Mouse (Mus musculus): ENCODE results near the gene Gde1. TPM values are rescaled to one million over a fixed set of nuclear protein-coding genes. Genes with fewer than 3 reads are reported as not detected.
A peak's percentile ranks its signal among the peaks of the same experiment; 100 is the strongest.

Gde1 gene
- polyA plus RNA-seq, 1 experiment from 2014 or later = 74.3 TPM

- Histone ChIP-seq H3K4me3 (ENCODE audit: low read depth, low read length) (peak within 1 kb of the TSS; percentile 59), H3K4me2 (ENCODE audit: low read depth, severe bottlenecking) (peak within 1 kb of the TSS; percentile 45), H3K27me3 (ENCODE audit: control insufficient read depth, insufficient read depth, low read length) (no peaks in the 10 kb centered on the region), H3K9me3 (ENCODE audit: control insufficient read depth, low read length) (no peaks in the 10 kb centered on the region), H3K27ac (replicated peaks; ENCODE audit: low read depth, low read length) (no peak within 1 kb of the TSS), H3K36me3 (ENCODE audit: control insufficient read depth, insufficient read depth, low read length) (no peaks in the 10 kb centered on the region), H3K4me1 (ENCODE audit: control insufficient read depth, insufficient read depth, low read length) (0 out of 2 replicates have a peak, but pooled peaks cover 7% of the 10 kb centered on the region), H3K9ac (ENCODE audit: low read length) (peak within 1 kb of the TSS; percentile 59)
- peak; percentile 86 for DNase-seq (ENCODE audit: low spot score)
- peak; percentile 76 for ATAC-seq (ENCODE audit: insufficient number of reproducible peaks, low FRiP score, low TSS enrichment, low read depth)
- 3% methylated on average over 16 of the region's 16 CpGs for WGBS
Measured at GRCm38 (mm10) chr7:118739975-118740531, 34.5 kb upstream of the Gde1 start, which contains the start of gene Vps35l. Gene Vps35l (plus strand): TSS chr7:118740226.

GRCm38 (mm10) chr7:118738730-118739129, 33.2 kb upstream of the Gde1 start:
- H3K27ac ChIP-seq (replicated peaks; ENCODE audit: low read depth, low read length) = no peak overlapping the region
- no peak overlapping the region for H3K9ac ChIP-seq (ENCODE audit: low read length)
- H3K36me3 ChIP-seq (ENCODE audit: control insufficient read depth, insufficient read depth, low read length) = no peaks in the 10 kb centered on the region
- H3K4me2 ChIP-seq (ENCODE audit: low read depth, severe bottlenecking) = no peak overlapping the region
- no peak for ATAC-seq (ENCODE audit: insufficient number of reproducible peaks, low FRiP score, low TSS enrichment, low read depth)
- DNase-seq (ENCODE audit: low spot score) = no peak
- no peaks in the 10 kb centered on the region for H3K27me3 ChIP-seq (ENCODE audit: control insufficient read depth, insufficient read depth, low read length)
- 60% methylated on average over 1 of the region's 1 CpGs for WGBS
- no peaks in the 10 kb centered on the region for H3K9me3 ChIP-seq (ENCODE audit: control insufficient read depth, low read length)
- no peak overlapping the region for H3K4me3 ChIP-seq (ENCODE audit: low read depth, low read length)
- 0 out of 2 replicates have a peak, but pooled peaks cover 7% of the 10 kb centered on the region for H3K4me1 ChIP-seq (ENCODE audit: control insufficient read depth, insufficient read depth, low read length)

DNA sequence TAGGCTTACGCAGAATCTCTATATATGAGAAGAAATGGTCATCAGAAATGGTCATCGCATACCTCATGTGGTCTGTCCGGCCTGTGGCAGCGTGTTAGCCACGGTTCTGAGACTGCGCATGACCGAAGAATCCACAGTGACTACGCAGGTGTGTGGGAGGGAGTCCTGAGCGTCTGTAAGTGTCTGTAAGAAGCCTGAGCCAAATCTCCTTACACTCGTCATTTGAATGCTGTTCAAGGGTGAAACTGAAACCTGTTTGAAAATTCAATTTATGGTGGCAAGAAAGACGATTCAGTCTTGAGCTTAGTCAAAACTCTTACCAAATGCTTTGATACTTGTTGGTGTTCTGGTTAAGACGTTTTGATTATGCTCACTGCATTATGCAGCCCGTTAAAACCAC, 27.6 kb upstream of the Gde1 start:
- no peak overlapping the region for H3K4me2 ChIP-seq (ENCODE audit: low read depth, severe bottlenecking)
- H3K9me3 ChIP-seq (ENCODE audit: control insufficient read depth, low read length) = no peaks in the 10 kb centered on the region
- no peaks in the 10 kb centered on the region for H3K4me1 ChIP-seq (ENCODE audit: control insufficient read depth, insufficient read depth, low read length)
- H3K9ac ChIP-seq (ENCODE audit: low read length) = no peak overlapping the region
- H3K36me3 ChIP-seq (ENCODE audit: control insufficient read depth, insufficient read depth, low read length) = peaks cover 11% of the 10 kb centered on the region; the same call in 1 of the 2 replicates
- H3K27me3 ChIP-seq (ENCODE audit: control insufficient read depth, insufficient read depth, low read length) = no peaks in the 10 kb centered on the region
- H3K4me3 ChIP-seq (ENCODE audit: low read depth, low read length) = no peak overlapping the region
- 95% methylated on average over 13 of the region's 13 CpGs for WGBS
- DNase-seq (ENCODE audit: low spot score) (no peak), ATAC-seq (ENCODE audit: insufficient number of reproducible peaks, low FRiP score, low TSS enrichment, low read depth) (no peak)
- no peak overlapping the region for H3K27ac ChIP-seq (replicated peaks; ENCODE audit: low read depth, low read length)

DNA sequence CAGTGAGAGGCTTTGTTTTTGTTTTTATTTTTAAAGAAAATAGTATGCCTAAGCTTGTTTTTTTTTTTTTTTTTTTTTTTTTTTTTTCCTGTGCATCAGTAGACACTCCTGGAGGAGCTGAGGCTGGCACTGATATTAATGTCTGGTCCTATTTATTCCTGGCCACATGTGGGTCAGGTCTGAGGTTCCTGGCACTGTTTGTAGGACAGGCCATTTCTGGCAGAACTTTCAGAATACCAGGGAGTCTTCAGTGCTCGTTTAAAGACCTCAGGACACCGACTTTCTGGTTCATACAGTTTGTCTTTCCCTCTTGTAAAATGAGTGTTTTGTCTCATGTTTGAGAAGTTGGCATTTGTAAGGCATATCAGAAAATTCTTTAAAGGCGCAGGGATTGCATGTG, 26.2 kb upstream of the Gde1 start:
- Histone ChIP-seq H3K9me3 (ENCODE audit: control insufficient read depth, low read length) (no peaks in the 10 kb centered on the region), H3K4me1 (ENCODE audit: control insufficient read depth, insufficient read depth, low read length) (no peaks in the 10 kb centered on the region), H3K4me2 (ENCODE audit: low read depth, severe bottlenecking) (no peak overlapping the region), H3K27me3 (ENCODE audit: control insufficient read depth, insufficient read depth, low read length) (no peaks in the 10 kb centered on the region), H3K27ac (replicated peaks; ENCODE audit: low read depth, low read length) (no peak overlapping the region), H3K36me3 (ENCODE audit: control insufficient read depth, insufficient read depth, low read length) (peaks cover 14% of the 10 kb centered on the region; the same call in 1 of the 2 replicates), H3K4me3 (ENCODE audit: low read depth, low read length) (no peak overlapping the region), H3K9ac (ENCODE audit: low read length) (no peak overlapping the region)
- no peak for ATAC-seq (ENCODE audit: insufficient number of reproducible peaks, low FRiP score, low TSS enrichment, low read depth)
- 91% methylated on average over 3 of the region's 3 CpGs for WGBS
- DNase-seq (ENCODE audit: low spot score) = no peak

DNA sequence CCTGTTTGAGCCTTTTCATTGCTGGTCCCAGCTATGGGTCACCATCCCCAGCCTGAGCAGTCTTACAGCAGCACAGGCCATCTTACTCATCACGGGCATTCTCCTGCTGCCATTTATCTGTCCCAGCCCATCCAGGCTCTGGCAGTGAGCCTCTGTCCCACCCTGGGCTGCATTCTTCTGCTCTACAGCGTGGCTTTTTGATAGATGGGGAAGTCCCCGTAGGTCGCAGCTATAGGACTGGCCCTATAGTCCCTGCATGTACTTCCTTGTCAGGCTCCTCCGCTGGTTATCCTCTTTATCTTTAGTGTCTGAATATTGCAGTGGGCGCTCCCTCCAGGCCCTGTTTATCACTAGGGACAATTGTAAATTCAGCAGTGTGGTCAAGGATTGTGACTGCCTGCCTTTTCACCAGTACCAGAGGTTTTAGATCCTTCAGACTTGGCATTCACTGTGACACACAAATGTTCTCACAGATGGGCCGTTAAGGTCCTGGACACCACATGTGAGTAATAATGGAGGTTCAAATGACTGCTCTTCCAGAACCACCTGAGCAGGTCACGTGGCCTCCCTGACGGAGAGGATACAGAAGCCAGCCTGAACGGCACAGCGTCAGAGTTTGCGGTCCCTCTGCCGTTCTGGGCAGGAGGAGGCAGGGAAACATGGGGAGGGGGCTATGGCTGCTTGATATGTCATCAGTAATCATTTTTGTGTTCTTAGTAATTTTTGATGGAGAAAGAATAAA, 23.4 kb upstream of the Gde1 start:
- DNase-seq (ENCODE audit: low spot score) (no peak), ATAC-seq (ENCODE audit: insufficient number of reproducible peaks, low FRiP score, low TSS enrichment, low read depth) (no peak)
- WGBS = 88% methylated on average over 13 of the region's 13 CpGs
- no peak overlapping the region for H3K27ac ChIP-seq (replicated peaks; ENCODE audit: low read depth, low read length)
- H3K4me3 ChIP-seq (ENCODE audit: low read depth, low read length) = no peak overlapping the region
- no peaks in the 10 kb centered on the region for H3K9me3 ChIP-seq (ENCODE audit: control insufficient read depth, low read length)
- no peak overlapping the region for H3K9ac ChIP-seq (ENCODE audit: low read length)
- H3K36me3 ChIP-seq (ENCODE audit: control insufficient read depth, insufficient read depth, low read length) = peaks cover 15% of the 10 kb centered on the region; the same call in 1 of the 2 replicates
- H3K4me2 ChIP-seq (ENCODE audit: low read depth, severe bottlenecking) = no peak overlapping the region
- H3K27me3 ChIP-seq (ENCODE audit: control insufficient read depth, insufficient read depth, low read length) = no peaks in the 10 kb centered on the region
- H3K4me1 ChIP-seq (ENCODE audit: control insufficient read depth, insufficient read depth, low read length) = no peaks in the 10 kb centered on the region

- no peak overlapping the region for H3K4me3 ChIP-seq (ENCODE audit: low read depth, low read length)
- 88% methylated on average over 2 of the region's 2 CpGs for WGBS
Measured at GRCm38 (mm10) chr7:118725459-118725858, 19.9 kb upstream of the Gde1 start.

GRCm38 (mm10) chr7:118723927-118724326, 18.3 kb upstream of the Gde1 start:
- Histone ChIP-seq H3K9ac (ENCODE audit: low read length) (no peak overlapping the region), H3K4me2 (ENCODE audit: low read depth, severe bottlenecking) (no peak overlapping the region), H3K27ac (replicated peaks; ENCODE audit: low read depth, low read length) (no peak overlapping the region), H3K4me1 (ENCODE audit: control insufficient read depth, insufficient read depth, low read length) (no peaks in the 10 kb centered on the region), H3K9me3 (ENCODE audit: control insufficient read depth, low read length) (no peaks in the 10 kb centered on the region), H3K27me3 (ENCODE audit: control insufficient read depth, insufficient read depth, low read length) (no peaks in the 10 kb centered on the region), H3K36me3 (ENCODE audit: control insufficient read depth, insufficient read depth, low read length) (peaks cover 11% of the 10 kb centered on the region; the same call in 1 of the 2 replicates), H3K4me3 (ENCODE audit: low read depth, low read length) (no peak overlapping the region)
- no peak for ATAC-seq (ENCODE audit: insufficient number of reproducible peaks, low FRiP score, low TSS enrichment, low read depth)
- no peak for DNase-seq (ENCODE audit: low spot score)
- 92% methylated on average over 9 of the region's 9 CpGs for WGBS

More at GRCm38 (mm10) chr7:118725459-118725858, 19.9 kb upstream of the Gde1 start:
- Histone ChIP-seq H3K9me3 (ENCODE audit: control insufficient read depth, low read length) (no peaks in the 10 kb centered on the region), H3K9ac (ENCODE audit: low read length) (no peak overlapping the region), H3K4me2 (ENCODE audit: low read depth, severe bottlenecking) (no peak overlapping the region), H3K27me3 (ENCODE audit: control insufficient read depth, insufficient read depth, low read length) (no peaks in the 10 kb centered on the region), H3K36me3 (ENCODE audit: control insufficient read depth, insufficient read depth, low read length) (peaks cover 14% of the 10 kb centered on the region; the same call in 1 of the 2 replicates), H3K4me1 (ENCODE audit: control insufficient read depth, insufficient read depth, low read length) (no peaks in the 10 kb centered on the region), H3K27ac (replicated peaks; ENCODE audit: low read depth, low read length) (no peak overlapping the region)
- DNase-seq (ENCODE audit: low spot score) = no peak
- no peak for ATAC-seq (ENCODE audit: insufficient number of reproducible peaks, low FRiP score, low TSS enrichment, low read depth)

GRCm38 (mm10) chr7:118718066-118718465, 12.5 kb upstream of the Gde1 start:
- Histone ChIP-seq H3K9ac (ENCODE audit: low read length) (no peak overlapping the region), H3K27me3 (ENCODE audit: control insufficient read depth, insufficient read depth, low read length) (no peaks in the 10 kb centered on the region), H3K27ac (replicated peaks; ENCODE audit: low read depth, low read length) (no peak overlapping the region), H3K36me3 (ENCODE audit: control insufficient read depth, insufficient read depth, low read length) (peaks cover 2% of the 10 kb centered on the region; the same call in 1 of the 2 replicates), H3K4me2 (ENCODE audit: low read depth, severe bottlenecking) (no peak overlapping the region), H3K4me1 (ENCODE audit: control insufficient read depth, insufficient read depth, low read length) (peaks cover 3% of the 10 kb centered on the region; the same call in 1 of the 2 replicates), H3K4me3 (ENCODE audit: low read depth, low read length) (no peak overlapping the region), H3K9me3 (ENCODE audit: control insufficient read depth, low read length) (no peaks in the 10 kb centered on the region)
- WGBS = 99% methylated on average over 4 of the region's 4 CpGs
- no peak for DNase-seq (ENCODE audit: low spot score)
- ATAC-seq (ENCODE audit: insufficient number of reproducible peaks, low FRiP score, low TSS enrichment, low read depth) = no peak

Measured in limb, embryonic 11.5 days (tissue).